Mouse (Mus musculus) thymus, postnatal 36 days (tissue): ENCODE data around the gene Gm10647.
"Not testable (repeated sequence)": the region's sequence is repeated elsewhere in the genome, so short reads cannot be mapped to it uniquely, and the experiment has no call there.

Source experiments
- DNase-seq, 2 experiments: peaks; one replicate each; pipeline ENCODE4 v3.0.0; 2022; ENCODE audit warnings: mixed read lengths in 2 of 2

Gene Gm10647

GRCm38 (mm10) chr9:66796739-66797138 is at the start of gene Gm10647:
Gm10647 (plus strand) TSS chr9:66797039.
- no peak for DNase-seq

- no peak for DNase-seq
Observed at GRCm38 (mm10) chr9:66748390-66748789, 48.4 kb upstream of the Gm10647 start.

DNA sequence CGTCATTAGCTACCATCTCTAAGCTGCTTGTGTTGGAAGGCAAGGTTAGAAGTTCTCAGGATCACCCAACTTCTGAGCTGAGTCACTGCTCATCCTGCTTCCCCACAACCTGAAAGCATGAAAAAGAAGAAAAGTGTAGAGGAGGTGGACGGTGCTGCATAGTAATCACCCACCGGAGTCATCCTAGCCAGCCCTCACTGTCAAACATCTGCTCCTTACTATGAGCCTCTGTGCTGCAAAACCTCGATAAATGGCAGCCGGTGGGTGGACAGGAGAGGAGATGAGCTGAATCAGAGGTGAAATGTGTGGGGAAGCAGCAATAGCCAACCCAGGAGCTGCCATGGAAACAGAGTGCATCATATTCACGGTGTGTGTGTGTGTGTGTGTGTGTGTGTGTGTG is 44.0 kb upstream of the Gm10647 start:
- DNase-seq: no peak

- DNase-seq: no peak
Observed at GRCm38 (mm10) chr9:66760991-66761390, 35.8 kb upstream of the Gm10647 start.

GRCm38 (mm10) chr9:66768721-66769120 is 28.1 kb upstream of the Gm10647 start:
- no peak for DNase-seq

GRCm38 (mm10) chr9:66769275-66769674 is 27.6 kb upstream of the Gm10647 start:
- no peak for DNase-seq

DNA sequence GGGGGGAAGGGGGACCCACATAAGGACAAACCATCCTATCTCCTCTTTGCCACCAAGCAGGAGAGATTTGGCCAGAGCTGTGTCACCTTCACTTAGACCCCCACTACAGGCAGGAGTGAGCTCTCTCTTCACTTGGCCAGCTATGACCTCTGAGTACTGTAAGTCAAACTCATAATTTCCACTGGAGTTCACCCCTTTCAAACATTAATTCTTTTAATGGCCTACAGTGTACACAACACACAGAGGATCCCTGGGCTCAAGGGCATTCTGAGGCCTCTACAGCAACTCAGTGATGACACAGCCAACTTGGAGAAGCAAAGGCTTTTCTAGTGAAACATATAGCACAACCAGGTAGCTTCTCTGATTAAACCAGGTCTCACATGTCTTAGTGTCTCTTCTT is 26.1 kb upstream of the Gm10647 start:
- no peak for DNase-seq

DNA sequence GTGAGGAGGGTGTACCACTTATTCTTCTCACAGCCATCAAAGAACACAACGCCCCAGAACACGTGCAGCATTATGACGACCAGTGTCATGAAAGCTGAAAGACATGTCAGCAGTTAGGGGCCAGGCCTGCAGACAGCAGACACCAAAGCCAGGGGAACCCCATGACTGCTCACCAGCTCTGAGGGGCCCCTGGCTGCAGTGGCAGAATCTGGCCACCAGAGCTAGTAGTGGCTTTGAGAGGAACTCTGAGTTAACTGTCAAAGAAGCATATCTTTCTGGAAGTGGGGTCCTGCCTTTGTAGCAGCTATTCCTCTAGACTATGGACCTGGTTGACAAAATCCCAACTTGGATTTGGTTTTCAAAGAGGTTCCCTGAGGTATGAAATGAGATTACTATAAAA is 12.3 kb upstream of the Gm10647 start:
- DNase-seq: peak; percentile 22 to 23

- DNase-seq: no peak
Observed at GRCm38 (mm10) chr9:66787821-66788220, 9.0 kb upstream of the Gm10647 start.

- no peak for DNase-seq
Observed at GRCm38 (mm10) chr9:66794629-66795463, 2.0 kb upstream of the Gm10647 start.

- DNase-seq: peak; percentile 91 to 95
Observed at GRCm38 (mm10) chr9:66795464-66796324, 1.1 kb upstream of the Gm10647 start, which contains the start of gene Aph1b. Aph1b (minus strand) TSS chr9:66795490.

DNA sequence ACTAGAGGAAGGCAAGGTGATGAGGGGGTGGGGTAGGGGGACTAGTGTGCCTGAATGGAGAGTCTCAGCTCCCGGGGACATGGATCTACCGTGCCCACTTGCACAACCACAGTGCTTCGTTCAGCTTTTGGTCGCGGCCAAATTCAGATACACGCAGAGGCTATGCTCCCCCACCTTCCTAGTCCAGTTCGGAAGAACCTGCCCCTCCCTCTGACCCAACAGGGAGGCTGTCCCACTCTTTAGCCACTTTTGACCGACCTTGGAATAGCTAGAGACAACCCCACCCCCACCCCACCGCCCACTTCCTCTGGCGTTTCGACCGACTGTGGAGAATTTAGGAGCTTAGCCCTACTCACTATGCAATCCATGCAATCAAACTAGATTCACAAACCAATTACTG is 5.1 kb downstream of the Gm10647 start:
- DNase-seq: no peak

DNA sequence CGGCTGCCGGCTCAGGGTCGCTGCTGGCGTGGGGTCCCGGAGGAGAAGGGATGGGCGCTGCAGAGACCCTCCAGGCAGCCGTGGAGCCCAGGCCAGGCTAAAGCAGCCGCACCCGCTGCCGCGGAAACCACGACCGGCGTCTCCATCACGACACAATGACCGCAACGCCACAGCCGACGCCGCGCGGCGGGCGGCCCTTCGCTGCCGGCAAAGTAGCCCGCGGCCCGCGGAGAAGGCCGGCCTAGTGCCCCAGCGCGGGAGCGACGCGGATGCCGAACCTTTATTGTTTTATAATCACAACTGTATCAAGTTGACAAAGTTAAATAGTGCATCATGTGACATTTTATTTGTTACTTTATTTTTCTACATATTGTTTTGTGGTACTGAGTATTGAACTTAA is 9.1 kb downstream of the Gm10647 start:
- not testable (repeated sequence) for DNase-seq

- no peak for DNase-seq
Observed at GRCm38 (mm10) chr9:66813392-66813791, 16.6 kb downstream of the Gm10647 start.

DNA sequence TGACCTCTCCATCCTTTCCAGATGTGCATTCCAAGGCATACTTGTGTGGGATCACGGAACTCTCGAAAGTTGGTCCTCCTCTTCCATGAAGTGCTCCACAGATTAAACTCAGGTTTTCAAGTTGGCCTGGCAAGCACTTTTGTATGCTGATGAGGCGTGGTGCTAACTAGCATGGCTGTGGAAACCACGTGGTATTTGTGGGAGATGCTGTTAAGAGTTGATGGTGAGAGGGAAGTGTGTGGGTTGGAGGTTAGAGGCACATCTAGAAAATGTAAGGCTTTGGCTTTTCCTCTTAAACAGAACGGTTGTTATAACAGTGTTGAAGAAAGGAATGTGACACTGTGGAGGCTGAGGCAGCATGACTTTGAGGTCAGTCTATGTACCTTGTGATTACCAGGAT is 24.2 kb downstream of the Gm10647 start:
- DNase-seq: no peak

DNA sequence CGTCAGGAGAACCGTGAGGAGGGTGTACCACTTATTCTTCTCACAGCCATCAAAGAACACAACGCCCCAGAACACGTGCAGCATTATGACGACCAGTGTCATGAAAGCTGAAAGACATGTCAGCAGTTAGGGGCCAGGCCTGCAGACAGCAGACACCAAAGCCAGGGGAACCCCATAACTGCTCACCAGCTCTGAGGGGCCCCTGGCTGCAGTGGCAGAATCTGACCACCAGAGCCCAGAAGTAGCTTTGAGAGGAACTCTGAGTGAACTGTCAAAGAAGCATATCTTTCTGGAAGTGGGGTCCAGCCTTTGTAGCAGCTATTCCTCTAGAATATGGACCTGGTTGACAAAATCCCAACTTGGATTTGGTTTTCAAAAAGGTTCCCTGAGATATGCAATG is 25.4 kb downstream of the Gm10647 start:
- not testable (repeated sequence) for DNase-seq

- DNase-seq: no peak
Observed at GRCm38 (mm10) chr9:66825990-66826389, 29.2 kb downstream of the Gm10647 start.

- no peak for DNase-seq
Observed at GRCm38 (mm10) chr9:66832366-66832908, 35.6 kb downstream of the Gm10647 start.

GRCm38 (mm10) chr9:66833851-66834250 is 37.0 kb downstream of the Gm10647 start:
- DNase-seq: peak in 1 of 2 experiments; percentile 5

DNA sequence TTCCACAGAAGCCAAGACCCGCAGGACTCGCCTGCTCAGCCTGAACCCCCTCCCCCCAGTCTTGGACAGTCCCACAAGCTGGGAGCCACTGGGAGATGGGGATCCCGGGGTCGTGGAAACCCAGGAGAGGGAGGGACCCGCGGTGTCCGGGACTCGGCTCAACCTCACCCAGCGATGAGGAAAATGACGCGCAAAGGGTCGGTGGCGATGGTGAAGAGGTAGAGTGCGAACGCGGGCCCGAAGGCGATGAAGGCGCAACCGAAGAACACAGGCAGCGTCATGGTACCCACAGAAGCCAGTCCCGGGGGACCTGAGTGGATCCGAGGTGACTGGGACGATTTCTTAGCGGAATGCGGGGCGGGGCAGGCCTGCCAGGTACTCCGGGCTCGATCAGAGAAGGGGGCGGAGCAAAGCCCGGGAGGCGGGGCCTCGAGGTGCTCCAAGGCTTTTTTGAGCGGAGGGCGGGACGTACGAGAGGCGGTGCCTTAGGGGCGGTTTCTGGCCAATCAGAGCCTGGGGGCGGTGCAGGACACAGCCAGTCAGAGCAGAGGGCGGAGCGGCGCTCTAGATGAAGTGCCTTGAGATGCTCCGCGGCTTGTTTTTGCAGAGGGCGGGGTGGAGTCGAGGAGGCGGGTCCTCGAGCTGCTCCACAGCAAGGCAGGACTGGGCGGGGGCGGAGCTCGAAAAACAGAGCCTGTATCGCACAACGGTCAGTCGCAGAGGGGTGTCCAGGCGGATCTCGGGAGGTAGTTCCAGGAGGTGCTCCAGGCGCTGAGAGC is 37.7 kb downstream of the Gm10647 start, which contains the start of gene Aph1c:
Gene Aph1c, minus strand, starts transcription at position 409 of the 779 bp plus-strand sequence.
- peak; percentile 99 for DNase-seq

DNA sequence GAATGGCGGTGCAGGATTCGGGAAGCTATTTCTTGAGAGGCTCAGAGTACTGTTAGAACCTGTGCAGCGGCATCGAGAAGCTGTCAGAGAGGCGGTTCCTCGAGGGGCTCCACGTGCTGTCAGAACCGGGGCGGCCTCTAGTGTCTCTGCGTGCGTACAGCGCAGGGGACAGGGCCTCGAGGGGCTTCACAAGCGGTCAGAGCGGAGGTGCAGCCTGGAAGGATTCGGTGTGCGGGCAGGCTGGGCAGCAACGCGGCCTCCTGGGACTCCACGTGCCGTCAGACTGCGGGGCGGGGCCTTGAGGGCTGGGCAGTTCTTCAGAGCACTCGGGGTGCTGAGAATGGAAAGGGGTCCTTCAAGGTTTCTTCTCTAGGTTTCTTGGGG is 38.2 kb downstream of the Gm10647 start:
- DNase-seq: no peak

DNA sequence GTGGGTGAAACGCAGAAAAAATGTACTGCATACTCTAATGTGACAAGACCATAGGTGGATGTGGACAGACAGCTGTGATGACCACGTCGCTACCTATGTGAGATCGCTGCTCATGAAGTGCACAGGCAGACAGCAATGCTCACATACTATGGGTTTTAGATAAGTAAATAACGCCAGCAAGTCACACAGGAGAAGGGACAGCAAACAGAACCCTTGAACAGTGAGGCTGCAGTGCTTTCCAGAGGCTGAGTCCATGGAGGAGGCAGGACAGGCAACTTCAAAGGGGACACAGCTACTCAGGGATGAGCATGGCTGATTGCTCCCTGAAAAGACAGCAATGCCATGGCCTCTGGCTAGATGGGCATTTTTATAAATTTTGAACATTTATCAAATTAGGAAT is 50.0 kb downstream of the Gm10647 start:
- no peak for DNase-seq
